Mouse (Mus musculus): ENCODE measurements around the gene Eif4h.

Gene Eif4h

GRCm38 (mm10) chr5:134607121-134607520 lies 32.2 kb downstream of the Eif4h start:
- DNase-seq (ENCODE audit: low read depth, low spot score), result no peak

GRCm38 (mm10) chr5:134606314-134606713 lies 33.0 kb downstream of the Eif4h start:
- no peak for DNase-seq (ENCODE audit: low read depth, low spot score)

GRCm38 (mm10) chr5:134604376-134604775 lies 34.9 kb downstream of the Eif4h start:
- no peak for DNase-seq (ENCODE audit: low read depth, low spot score)

- no peak for DNase-seq (ENCODE audit: low read depth, low spot score)
Measured at GRCm38 (mm10) chr5:134597711-134598110, 41.6 kb downstream of the Eif4h start.

- DNase-seq (ENCODE audit: low read depth, low spot score), result no peak
Measured at GRCm38 (mm10) chr5:134593093-134593492, 46.2 kb downstream of the Eif4h start.

GRCm38 (mm10) chr5:134592026-134592581 lies 47.2 kb downstream of the Eif4h start:
- DNase-seq (ENCODE audit: low read depth, low spot score), result no peak

- no peak for DNase-seq (ENCODE audit: low read depth, low spot score)
Measured at GRCm38 (mm10) chr5:134589900-134590299, 49.4 kb downstream of the Eif4h start.

GRCm38 (mm10) chr5:134584798-134585197 lies 54.5 kb downstream of the Eif4h start:
- DNase-seq (ENCODE audit: low read depth, low spot score), result no peak

- DNase-seq (ENCODE audit: low read depth, low spot score), result no peak
Measured at GRCm38 (mm10) chr5:134583884-134584213, 55.4 kb downstream of the Eif4h start.

- no peak for DNase-seq (ENCODE audit: low read depth, low spot score)
Measured at GRCm38 (mm10) chr5:134583006-134583883, 56.0 kb downstream of the Eif4h start.

GRCm38 (mm10) chr5:134582221-134582907 lies 56.9 kb downstream of the Eif4h start:
- DNase-seq (ENCODE audit: low read depth, low spot score), result peak; percentile 94

GRCm38 (mm10) chr5:134581146-134581545 lies 58.1 kb downstream of the Eif4h start, which contains the start of gene Rfc2:
Rfc2 (plus strand) TSS chr5:134581366.
- DNase-seq (ENCODE audit: low read depth, low spot score), result no peak

- no peak for DNase-seq (ENCODE audit: low read depth, low spot score)
Measured at GRCm38 (mm10) chr5:134579135-134579534, 60.2 kb downstream of the Eif4h start.

GRCm38 (mm10) chr5:134577534-134577933 lies 61.8 kb downstream of the Eif4h start:
- no peak for DNase-seq (ENCODE audit: low read depth, low spot score)

- no peak for DNase-seq (ENCODE audit: low read depth, low spot score)
Measured at GRCm38 (mm10) chr5:134576517-134577220, 62.6 kb downstream of the Eif4h start.

GRCm38 (mm10) chr5:134575833-134576232 lies 63.5 kb downstream of the Eif4h start:
- no peak for DNase-seq (ENCODE audit: low read depth, low spot score)

GRCm38 (mm10) chr5:134572508-134573214 lies 66.6 kb downstream of the Eif4h start:
- DNase-seq (ENCODE audit: low read depth, low spot score), result no peak

GRCm38 (mm10) chr5:134571730-134572507 lies 67.4 kb downstream of the Eif4h start:
- DNase-seq (ENCODE audit: low read depth, low spot score), result peak; percentile 67
